Mouse (Mus musculus): Measurements from ENCODE around the gene Mgmt. TPM values are rescaled to one million over a fixed set of nuclear protein-coding genes. Genes with fewer than 3 reads are reported as not detected.

The Mgmt gene
- total and polyA plus RNA-seq, 2 experiments from 2014 or later, result 0.66 to 1.3 TPM

DNA sequence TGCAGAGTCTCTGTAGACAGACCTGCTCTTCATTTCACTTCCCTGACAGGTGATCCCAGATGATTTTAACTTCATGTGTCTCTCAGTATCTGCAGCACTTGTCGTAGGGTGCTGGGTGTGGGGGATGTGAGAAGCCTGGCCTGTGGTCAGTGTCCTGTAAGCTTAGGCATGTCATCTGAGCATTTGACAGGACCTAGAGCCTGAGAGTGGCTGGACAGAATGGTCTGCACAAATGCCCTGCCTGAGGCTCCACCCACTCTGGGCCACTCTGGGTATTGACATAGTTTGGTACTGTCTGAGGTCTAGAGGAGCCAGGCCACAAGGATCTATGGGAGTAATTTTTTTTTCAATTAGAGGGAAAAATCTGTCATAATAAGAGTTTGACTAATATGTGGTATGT is 942 bp downstream of the Mgmt start:
- Histone ChIP-seq H3K4me1 (ENCODE audit: insufficient read depth, low read length) (no peaks in the 10 kb centered on the region; the same call in 1 of the 2 replicates), H3K4me3 (ENCODE audit: low read depth, low read length) (no peak overlapping the region), H3K36me3 (ENCODE audit: insufficient read depth, low read length) (no peaks in the 10 kb centered on the region), H3K9ac (replicated peaks; ENCODE audit: low read length, poor library complexity, severe bottlenecking) (no peak overlapping the region), H3K9me3 (ENCODE audit: low read length) (no peaks in the 10 kb centered on the region; the same call in 1 of the 2 replicates), H3K27ac (ENCODE audit: low read depth, low read length) (no peak overlapping the region), H3K27me3 (ENCODE audit: insufficient read depth, low read length) (no peaks in the 10 kb centered on the region), H3K4me2 (ENCODE audit: low read depth, low read length, poor library complexity, severe bottlenecking) (no peak overlapping the region)
- DNase-seq (ENCODE audit: low spot score) (no peak), ATAC-seq (ENCODE audit: low FRiP score) (no peak)
- TF ChIP-seq CTCF (IDR thresholded peaks at IDR 0.05), result no peak
- WGBS, result 96% methylated on average over 1 of the region's 1 CpGs

DNA sequence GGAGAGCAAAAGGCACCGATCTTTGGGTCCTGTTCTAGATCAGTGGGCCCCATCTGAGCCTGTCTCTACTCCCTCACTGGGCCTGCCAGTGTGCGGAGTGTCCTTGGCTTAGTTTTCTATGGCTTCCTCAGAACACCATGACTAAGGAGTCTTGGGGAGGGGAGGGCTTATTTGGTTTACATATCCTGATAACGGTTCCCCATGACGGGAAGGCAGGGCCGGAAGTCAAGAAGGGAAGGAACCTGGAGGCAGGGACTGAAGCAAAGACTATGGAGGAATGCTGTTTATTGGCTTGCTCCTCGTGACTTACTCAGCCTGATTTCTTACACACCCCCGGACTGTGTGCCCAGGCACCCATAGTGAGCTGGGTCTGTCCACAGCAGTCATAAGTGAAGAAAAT is 1.4 kb downstream of the Mgmt start:
- Histone ChIP-seq H3K9me3 (ENCODE audit: low read length) (no peaks in the 10 kb centered on the region; the same call in 1 of the 2 replicates), H3K27me3 (ENCODE audit: insufficient read depth, low read length) (no peaks in the 10 kb centered on the region), H3K4me2 (ENCODE audit: low read depth, low read length, poor library complexity, severe bottlenecking) (no peak overlapping the region), H3K9ac (replicated peaks; ENCODE audit: low read length, poor library complexity, severe bottlenecking) (no peak overlapping the region), H3K4me3 (ENCODE audit: low read depth, low read length) (no peak overlapping the region), H3K27ac (ENCODE audit: low read depth, low read length) (no peak overlapping the region), H3K4me1 (ENCODE audit: insufficient read depth, low read length) (no peaks in the 10 kb centered on the region; the same call in 1 of the 2 replicates), H3K36me3 (ENCODE audit: insufficient read depth, low read length) (no peaks in the 10 kb centered on the region)
- ATAC-seq (ENCODE audit: low FRiP score) (no peak), DNase-seq (ENCODE audit: low spot score) (no peak)
- 95% methylated on average over 7 of the region's 7 CpGs for WGBS
- TF ChIP-seq CTCF (IDR thresholded peaks at IDR 0.05), result no peak

DNA sequence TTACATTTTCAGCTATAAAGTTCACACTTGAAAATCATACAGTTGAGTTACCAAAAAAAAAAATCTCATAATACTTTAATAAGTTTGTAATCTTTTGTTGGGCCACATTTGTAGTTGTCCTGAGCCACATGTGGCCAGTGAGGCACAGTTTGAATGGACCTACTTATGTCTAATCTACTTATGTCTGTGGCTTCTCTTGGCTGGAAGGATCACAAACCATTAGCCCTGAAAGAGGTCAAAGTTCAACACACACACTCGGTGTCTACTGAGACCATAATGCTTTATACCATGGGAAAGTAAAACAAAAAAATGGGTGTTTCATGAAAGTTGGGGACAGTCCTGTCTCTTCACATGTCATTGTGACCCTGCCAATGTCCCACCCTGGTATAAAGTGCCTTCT is 3.1 kb downstream of the Mgmt start:
- no peak for TF ChIP-seq CTCF (IDR thresholded peaks at IDR 0.05)
- no peak overlapping the region for H3K27ac ChIP-seq (ENCODE audit: low read depth, low read length)
- WGBS, result 16% methylated on average over 1 of the region's 1 CpGs
- H3K9ac ChIP-seq (replicated peaks; ENCODE audit: low read length, poor library complexity, severe bottlenecking), result no peak overlapping the region
- DNase-seq (ENCODE audit: low spot score) (no peak), ATAC-seq (ENCODE audit: low FRiP score) (no peak)
- H3K4me3 ChIP-seq (ENCODE audit: low read depth, low read length), result no peak overlapping the region
- H3K4me1 ChIP-seq (ENCODE audit: insufficient read depth, low read length), result no peaks in the 10 kb centered on the region; the same call in 1 of the 2 replicates
- no peak overlapping the region for H3K4me2 ChIP-seq (ENCODE audit: low read depth, low read length, poor library complexity, severe bottlenecking)
- no peaks in the 10 kb centered on the region for H3K36me3 ChIP-seq (ENCODE audit: insufficient read depth, low read length)
- H3K27me3 ChIP-seq (ENCODE audit: insufficient read depth, low read length), result no peaks in the 10 kb centered on the region
- H3K9me3 ChIP-seq (ENCODE audit: low read length), result no peaks in the 10 kb centered on the region; the same call in 1 of the 2 replicates

GRCm38 (mm10) chr7:136898005-136898404 is 3.6 kb downstream of the Mgmt start:
- no peak for DNase-seq (ENCODE audit: low spot score)
- H3K36me3 ChIP-seq (ENCODE audit: insufficient read depth, low read length), result no peaks in the 10 kb centered on the region
- no peak overlapping the region for H3K4me3 ChIP-seq (ENCODE audit: low read depth, low read length)
- H3K9ac ChIP-seq (replicated peaks; ENCODE audit: low read length, poor library complexity, severe bottlenecking), result no peak overlapping the region
- no peak overlapping the region for H3K4me2 ChIP-seq (ENCODE audit: low read depth, low read length, poor library complexity, severe bottlenecking)
- no peaks in the 10 kb centered on the region for H3K27me3 ChIP-seq (ENCODE audit: insufficient read depth, low read length)
- H3K4me1 ChIP-seq (ENCODE audit: insufficient read depth, low read length), result no peaks in the 10 kb centered on the region; the same call in 1 of the 2 replicates
- H3K9me3 ChIP-seq (ENCODE audit: low read length), result no peaks in the 10 kb centered on the region; the same call in 1 of the 2 replicates
- ATAC-seq (ENCODE audit: low FRiP score), result no peak
- no peak overlapping the region for H3K27ac ChIP-seq (ENCODE audit: low read depth, low read length)
- 82% methylated on average over 4 of the region's 4 CpGs for WGBS
- no peak for TF ChIP-seq CTCF (IDR thresholded peaks at IDR 0.05)

DNA sequence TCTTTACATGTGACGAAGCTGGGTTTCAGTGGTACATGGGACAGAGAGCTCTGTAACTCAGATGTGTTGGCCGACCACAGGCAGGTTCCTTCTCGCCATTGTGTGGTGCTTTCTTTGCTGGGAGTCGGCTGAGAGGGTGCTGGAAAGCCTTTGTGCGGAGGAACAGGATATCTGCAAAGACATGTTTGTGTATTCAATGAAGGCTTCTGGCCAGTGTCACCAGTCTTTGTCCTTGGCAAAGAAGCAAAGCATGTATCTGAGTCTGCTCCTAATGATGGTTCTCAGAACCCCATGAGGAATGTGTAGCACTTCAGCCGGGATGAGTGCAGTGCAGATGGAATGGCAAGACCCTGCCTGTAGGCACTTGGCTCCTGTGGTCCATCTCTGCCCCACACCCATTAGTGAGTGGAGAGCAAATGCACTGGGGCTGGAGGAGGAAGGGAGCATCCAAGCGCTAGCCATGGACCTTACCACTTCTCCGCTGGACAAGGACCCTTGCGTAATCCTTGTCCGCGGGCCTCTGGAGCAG is 14.3 kb downstream of the Mgmt start:
- no peak for TF ChIP-seq CTCF (IDR thresholded peaks at IDR 0.05)
- 0 out of 2 replicates have a peak, but pooled peaks cover 1% of the 10 kb centered on the region for H3K9me3 ChIP-seq (ENCODE audit: low read length)
- ATAC-seq (ENCODE audit: low FRiP score), result no peak

DNA sequence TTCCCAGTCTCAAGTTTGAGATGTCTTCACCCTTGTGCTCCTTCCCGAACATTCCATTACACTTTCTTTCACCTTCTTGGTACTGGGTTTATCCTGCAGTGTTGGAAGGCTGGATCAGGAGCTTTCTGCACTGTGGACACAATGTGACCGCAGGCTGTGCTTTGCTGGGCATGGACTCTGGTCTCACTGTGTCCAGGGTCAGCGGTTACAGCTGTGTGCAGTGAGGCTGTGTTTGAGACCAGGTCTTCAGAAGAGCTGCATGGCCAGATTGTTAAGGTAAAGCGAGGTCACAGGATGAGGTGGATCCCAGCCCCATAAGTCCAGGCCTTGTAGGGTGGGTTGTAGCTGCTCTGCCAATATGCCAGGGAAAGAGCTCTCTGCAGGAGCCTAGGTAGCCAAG is 18.5 kb downstream of the Mgmt start:
- DNase-seq (ENCODE audit: low spot score), result no peak
- H3K36me3 ChIP-seq (ENCODE audit: insufficient read depth, low read length), result no peaks in the 10 kb centered on the region
- H3K4me2 ChIP-seq (ENCODE audit: low read depth, low read length, poor library complexity, severe bottlenecking), result no peak overlapping the region
- WGBS, result 96% methylated on average over 4 of the region's 4 CpGs
- H3K27me3 ChIP-seq (ENCODE audit: insufficient read depth, low read length), result no peaks in the 10 kb centered on the region
- H3K4me3 ChIP-seq (ENCODE audit: low read depth, low read length), result no peak overlapping the region
- H3K27ac ChIP-seq (ENCODE audit: low read depth, low read length), result no peak overlapping the region
- TF ChIP-seq CTCF (IDR thresholded peaks at IDR 0.05), result no peak
- ATAC-seq (ENCODE audit: low FRiP score), result no peak
- H3K9ac ChIP-seq (replicated peaks; ENCODE audit: low read length, poor library complexity, severe bottlenecking), result no peak overlapping the region
- H3K4me1 ChIP-seq (ENCODE audit: insufficient read depth, low read length), result no peaks in the 10 kb centered on the region
- H3K9me3 ChIP-seq (ENCODE audit: low read length), result no peaks in the 10 kb centered on the region

More for the DNA sequence above, 14.3 kb downstream of the Mgmt start:
- DNase-seq (ENCODE audit: low spot score), result no peak
- H3K4me3 ChIP-seq (ENCODE audit: low read depth, low read length), result no peak overlapping the region
- H3K27ac ChIP-seq (ENCODE audit: low read depth, low read length), result no peak overlapping the region
- H3K4me2 ChIP-seq (ENCODE audit: low read depth, low read length, poor library complexity, severe bottlenecking), result no peak overlapping the region
- H3K27me3 ChIP-seq (ENCODE audit: insufficient read depth, low read length), result no peaks in the 10 kb centered on the region
- no peak overlapping the region for H3K9ac ChIP-seq (replicated peaks; ENCODE audit: low read length, poor library complexity, severe bottlenecking)
- H3K4me1 ChIP-seq (ENCODE audit: insufficient read depth, low read length), result no peaks in the 10 kb centered on the region
- WGBS, result 92% methylated on average over 11 of the region's 11 CpGs
- H3K36me3 ChIP-seq (ENCODE audit: insufficient read depth, low read length), result no peaks in the 10 kb centered on the region
